Mouse (Mus musculus) midbrain, embryonic 11.5 days (tissue): ENCODE measurements at regions not wholly inside any gene's neighbourhood (a gene's known extent, or its start where the extent isn't known, plus 50 kb on each side); places are given as distances from the start of the nearest gene placed in this dataset.

Source experiments
- ATAC-seq: fragments of 200-750 bp; cut with Nextera tagmentation; 2 replicates; pipeline ENCODE4 v1.8.0; 2017; ENCODE audit warnings: moderate TSS enrichment, moderate library complexity; ENCODE audit not compliant: low FRiP score
- DNase-seq: peaks from one replicate; pipeline ENCODE4 v3.0.0; 2015; ENCODE audit warnings: low spot score; ENCODE audit errors: missing footprints
- H3K27ac ChIP-seq: fragments of 300-500 bp; sonication (generic); 2 replicates; pipeline ENCODE4 v1.5.1; 2014; ENCODE audit warnings: low read depth, low read length
- H3K27me3 ChIP-seq: fragments of 300-500 bp; sonication (generic); 2 replicates; pipeline ENCODE4 v1.6.1; 2014; ENCODE audit warnings: mild to moderate bottlenecking, low read length, moderate library complexity, mixed read lengths; ENCODE audit not compliant: control insufficient read depth, insufficient read depth
- H3K36me3 ChIP-seq: fragments of 300-500 bp; sonication (generic); 2 replicates; pipeline ENCODE4 v1.6.1; 2014; ENCODE audit warnings: mild to moderate bottlenecking, low read length, moderate library complexity, mixed read lengths; ENCODE audit not compliant: control insufficient read depth, insufficient read depth
- H3K4me1 ChIP-seq: fragments of 300-500 bp; sonication (generic); 2 replicates; pipeline ENCODE4 v1.6.1; 2014; ENCODE audit warnings: low read length; ENCODE audit not compliant: control insufficient read depth, insufficient read depth
- H3K4me2 ChIP-seq: fragments of 300-500 bp; sonication (generic); 2 replicates; pipeline ENCODE4 v1.6.1; 2014; ENCODE audit warnings: mild to moderate bottlenecking, moderate library complexity
- H3K4me3 ChIP-seq: fragments of 300-500 bp; sonication (generic); 2 replicates; pipeline ENCODE4 v1.5.1; 2014; ENCODE audit warnings: low read depth, low read length
- H3K9ac ChIP-seq: fragments of 300-500 bp; sonication (generic); 2 replicates; pipeline ENCODE4 v1.6.1; 2014; ENCODE audit warnings: low read length
- H3K9me3 ChIP-seq: fragments of 300-500 bp; sonication (generic); 2 replicates; pipeline ENCODE4 v1.6.1; 2016; ENCODE audit warnings: low read length; ENCODE audit not compliant: control insufficient read depth
- WGBS: fragments of 180-500 bp; shearing (Covaris S2); extraction: QIAGEN DNeasy Blood & Tissue Kit; methylation state at CpG from one replicate; pipeline ENCODE4 v1.1.7; 2014; 5-methylcytosine and 5-hydroxymethylcytosine counted together

GRCm38 (mm10) chr13:53648353-53648752, 175.5 kb upstream of the Msx2 start:
- H3K27ac ChIP-seq = no peak overlapping the region
- no peaks in the 10 kb centered on the region for H3K4me1 ChIP-seq
- 95% methylated on average over 15 of the region's 15 CpGs for WGBS
- H3K27me3 ChIP-seq = no peaks in the 10 kb centered on the region
- no peak overlapping the region for H3K4me3 ChIP-seq
- H3K36me3 ChIP-seq = no peaks in the 10 kb centered on the region
- no peak overlapping the region for H3K9ac ChIP-seq
- no peak overlapping the region for H3K4me2 ChIP-seq
- ATAC-seq = no peak
- no peaks in the 10 kb centered on the region for H3K9me3 ChIP-seq
- DNase-seq = no peak

GRCm38 (mm10) chr13:53642557-53642956, 169.7 kb upstream of the Msx2 start:
- WGBS = 83% methylated on average over 5 of the region's 5 CpGs
- no peak for ATAC-seq
- no peak for DNase-seq

GRCm38 (mm10) chr13:53639584-53639983, 166.7 kb upstream of the Msx2 start:
- 91% methylated on average over 5 of the region's 5 CpGs for WGBS
- Histone ChIP-seq H3K27ac (no peak overlapping the region), H3K36me3 (no peaks in the 10 kb centered on the region), H3K27me3 (no peaks in the 10 kb centered on the region), H3K4me2 (no peak overlapping the region), H3K9ac (no peak overlapping the region), H3K4me1 (no peaks in the 10 kb centered on the region), H3K4me3 (no peak overlapping the region), H3K9me3 (no peaks in the 10 kb centered on the region)
- no peak for DNase-seq
- no peak for ATAC-seq

More at GRCm38 (mm10) chr13:53642557-53642956, 169.7 kb upstream of the Msx2 start:
- Histone ChIP-seq H3K27me3 (no peaks in the 10 kb centered on the region), H3K4me2 (no peak overlapping the region), H3K9me3 (no peaks in the 10 kb centered on the region), H3K27ac (no peak overlapping the region), H3K9ac (no peak overlapping the region), H3K4me3 (no peak overlapping the region), H3K4me1 (no peaks in the 10 kb centered on the region), H3K36me3 (no peaks in the 10 kb centered on the region)

- Histone ChIP-seq H3K4me1 (no peaks in the 10 kb centered on the region), H3K27ac (no peak overlapping the region), H3K27me3 (no peaks in the 10 kb centered on the region), H3K9me3 (no peaks in the 10 kb centered on the region), H3K36me3 (no peaks in the 10 kb centered on the region), H3K4me3 (no peak overlapping the region), H3K9ac (no peak overlapping the region), H3K4me2 (no peak overlapping the region)
- no peak for ATAC-seq
- WGBS = 74% methylated on average over 10 of the region's 10 CpGs
- no peak for DNase-seq
These were observed 166.2 kb upstream of the Msx2 start for GRCm38 (mm10) chr13:53639115-53639514.

GRCm38 (mm10) chr13:53636011-53636410, 163.1 kb upstream of the Msx2 start:
- Histone ChIP-seq H3K27ac (no peak overlapping the region), H3K36me3 (no peaks in the 10 kb centered on the region), H3K4me3 (no peak overlapping the region), H3K9ac (no peak overlapping the region), H3K9me3 (no peaks in the 10 kb centered on the region), H3K4me2 (no peak overlapping the region), H3K4me1 (no peaks in the 10 kb centered on the region), H3K27me3 (no peaks in the 10 kb centered on the region)
- no peak for DNase-seq
- 81% methylated on average over 5 of the region's 5 CpGs for WGBS
- ATAC-seq = no peak

- H3K27me3 ChIP-seq = no peaks in the 10 kb centered on the region
- no peaks in the 10 kb centered on the region for H3K9me3 ChIP-seq
- H3K4me1 ChIP-seq = no peaks in the 10 kb centered on the region
- DNase-seq (no peak), ATAC-seq (no peak)
- 63% methylated on average over 9 of the region's 9 CpGs for WGBS
- no peak overlapping the region for H3K9ac ChIP-seq
- H3K4me3 ChIP-seq = no peak overlapping the region
- no peak overlapping the region for H3K4me2 ChIP-seq
- H3K36me3 ChIP-seq = no peaks in the 10 kb centered on the region
- no peak overlapping the region for H3K27ac ChIP-seq
These were observed 161.8 kb upstream of the Msx2 start for GRCm38 (mm10) chr13:53634637-53635203.

- Histone ChIP-seq H3K4me2 (no peak overlapping the region), H3K27me3 (peaks cover 34% of the 10 kb centered on the region), H3K27ac (no peak overlapping the region), H3K4me1 (peaks cover 8% of the 10 kb centered on the region; the same call in 1 of the 2 replicates), H3K9ac (no peak overlapping the region), H3K36me3 (no peaks in the 10 kb centered on the region), H3K9me3 (no peaks in the 10 kb centered on the region), H3K4me3 (no peak overlapping the region)
- ATAC-seq (no peak), DNase-seq (peak; percentile 51)
- WGBS = 63% methylated on average over 10 of the region's 10 CpGs
These were observed 125.2 kb upstream of the Msx2 start for GRCm38 (mm10) chr13:53598050-53598449.

GRCm38 (mm10) chr13:53596871-53597800, 124.3 kb upstream of the Msx2 start:
- DNase-seq (peak; percentile 81), ATAC-seq (no peak)
- H3K27me3 ChIP-seq = peaks cover 34% of the 10 kb centered on the region
- WGBS = 46% methylated on average over 19 of the region's 19 CpGs
- no peak overlapping the region for H3K27ac ChIP-seq
- H3K9ac ChIP-seq = no peak overlapping the region
- peaks cover 8% of the 10 kb centered on the region; the same call in 1 of the 2 replicates for H3K4me1 ChIP-seq
- H3K4me2 ChIP-seq = no peak overlapping the region
- H3K4me3 ChIP-seq = no peak overlapping the region
- no peaks in the 10 kb centered on the region for H3K36me3 ChIP-seq
- H3K9me3 ChIP-seq = no peaks in the 10 kb centered on the region

- Histone ChIP-seq H3K36me3 (no peaks in the 10 kb centered on the region), H3K9ac (no peak overlapping the region), H3K4me3 (no peak overlapping the region), H3K4me2 (no peak overlapping the region), H3K27me3 (peaks cover 19% of the 10 kb centered on the region), H3K4me1 (peaks cover 4% of the 10 kb centered on the region; the same call in 1 of the 2 replicates), H3K9me3 (no peaks in the 10 kb centered on the region), H3K27ac (no peak overlapping the region)
- ATAC-seq = no peak
- DNase-seq = no peak
- 14% methylated on average over 5 of the region's 5 CpGs for WGBS
These were observed 119.9 kb upstream of the Msx2 start for GRCm38 (mm10) chr13:53592755-53593154.
